Mouse (Mus musculus): ENCODE measurements around the gene Cmbl. TPM values are rescaled to one million over a fixed set of nuclear protein-coding genes. Genes with fewer than 3 reads are reported as not detected.

Gene Cmbl
- polyA plus RNA-seq, 1 experiment from 2014 or later: 3.5 TPM

Other genes with a start within 250 kb of the Cmbl start
- 17.4 to 30.3 TPM (median 22.9 TPM) in 3 replicates for gene Ankrd33b, start 197.7 kb upstream of the Cmbl start, polyA plus RNA-seq (2018)
- gene Ropn1l, start 111.7 kb upstream of the Cmbl start, polyA plus RNA-seq (2018): 7.0 to 12.5 TPM (median 7.0 TPM) in 3 replicates
- 24.6 to 39.1 TPM (median 33.7 TPM) in 3 replicates for gene March6, start 34.3 kb upstream of the Cmbl start, polyA plus RNA-seq (2018)
- gene Cct5, start 36.4 kb downstream of the Cmbl start, polyA plus RNA-seq (2018): 133 to 228 TPM (median 154 TPM) in 3 replicates
- gene Fam173b, start 36.5 kb downstream of the Cmbl start, polyA plus RNA-seq (2018): 6.3 to 13.8 TPM (median 10.5 TPM) in 3 replicates

All from macrophage (primary cell).